Mouse (Mus musculus) liver, postnatal 0 days (tissue): ENCODE measurements around the gene Xpo4.

ENCODE experiments used
- CTCF ChIP-seq: sonication (generic); IDR thresholded peaks from 2 replicates; pipeline ENCODE4 v1.5.1; 2016; ENCODE audit warnings: antibody characterized with exemption, low read depth
- EP300 ChIP-seq: IDR thresholded peaks from 2 replicates; pipeline ENCODE4 v1.6.1; 2016; ENCODE audit warnings: antibody characterized with exemption, low read depth, mild to moderate bottlenecking

- no peak for TF ChIP-seq CTCF
- TF ChIP-seq EP300: no peak
Measured at GRCm38 (mm10) chr14:57535646-57536045, 129.6 kb downstream of the Xpo4 start.
